Mouse (Mus musculus) ES-CJ7 (cell line): ENCODE results near the gene Exog.

Source experiments
- DNase-seq: peaks from one replicate; pipeline ENCODE4 v3.0.0; 2011; ENCODE audit warnings: low read depth, low spot score

The Exog gene

GRCm38 (mm10) chr9:119457122-119457521 lies 12.4 kb downstream of the Exog start:
- no peak for DNase-seq

DNA sequence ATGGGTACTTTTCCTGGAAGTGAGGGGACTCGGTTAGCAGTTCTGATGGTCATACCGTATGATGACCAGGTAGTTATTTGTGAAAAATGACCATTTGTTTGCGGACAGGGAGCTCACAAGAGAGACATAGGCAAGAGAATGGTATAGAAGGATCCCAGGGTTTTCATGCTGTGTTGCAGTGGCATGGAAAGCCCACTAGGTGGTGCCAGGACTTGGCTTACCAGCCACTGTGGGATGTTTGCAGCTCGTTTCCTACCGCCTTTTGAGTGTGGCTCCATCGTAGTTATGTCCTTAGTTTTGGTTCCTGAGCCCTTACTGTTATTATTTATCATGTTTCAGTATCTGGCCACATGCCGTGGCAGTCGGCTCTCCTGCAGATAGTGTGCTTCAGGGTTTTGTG lies 15.7 kb downstream of the Exog start:
- DNase-seq: peak; percentile 51

- DNase-seq: no peak
These were observed 20.3 kb downstream of the Exog start for GRCm38 (mm10) chr9:119465056-119465455.

- peak; percentile 58 for DNase-seq
These were observed 20.9 kb downstream of the Exog start for GRCm38 (mm10) chr9:119465595-119465994.

DNA sequence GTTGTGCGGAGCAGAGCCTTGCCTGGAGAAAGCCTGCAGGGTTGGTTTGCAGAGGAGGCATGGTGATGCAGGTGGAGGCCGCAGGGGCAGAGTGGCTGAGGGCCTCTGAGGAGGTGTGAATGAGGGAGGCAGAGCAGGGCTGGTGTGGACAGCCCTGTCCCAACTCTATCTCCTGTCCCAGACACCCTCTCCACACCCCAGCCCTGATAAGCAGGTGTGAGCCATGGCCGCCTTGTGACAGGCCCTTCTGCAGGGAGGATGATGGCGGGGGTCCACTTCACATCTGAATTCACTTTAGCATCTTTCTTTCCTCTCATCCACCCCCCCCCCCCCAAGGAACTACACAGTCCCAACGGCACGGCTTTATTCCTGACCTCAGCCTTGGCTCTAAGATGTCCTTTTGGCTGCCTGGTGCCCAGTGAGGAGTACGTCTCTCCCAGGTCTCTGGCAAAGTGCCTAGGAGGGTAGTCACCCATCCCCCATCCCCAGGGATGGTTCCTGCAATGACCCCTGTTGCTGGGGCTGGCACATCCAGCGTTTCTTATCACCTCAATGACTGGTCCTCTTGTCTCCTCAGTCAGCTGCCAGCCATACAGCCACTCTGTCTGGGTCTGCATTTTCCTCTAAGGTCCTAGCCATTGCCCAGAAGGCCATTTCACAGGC lies 25.1 kb downstream of the Exog start:
- no peak for DNase-seq

DNA sequence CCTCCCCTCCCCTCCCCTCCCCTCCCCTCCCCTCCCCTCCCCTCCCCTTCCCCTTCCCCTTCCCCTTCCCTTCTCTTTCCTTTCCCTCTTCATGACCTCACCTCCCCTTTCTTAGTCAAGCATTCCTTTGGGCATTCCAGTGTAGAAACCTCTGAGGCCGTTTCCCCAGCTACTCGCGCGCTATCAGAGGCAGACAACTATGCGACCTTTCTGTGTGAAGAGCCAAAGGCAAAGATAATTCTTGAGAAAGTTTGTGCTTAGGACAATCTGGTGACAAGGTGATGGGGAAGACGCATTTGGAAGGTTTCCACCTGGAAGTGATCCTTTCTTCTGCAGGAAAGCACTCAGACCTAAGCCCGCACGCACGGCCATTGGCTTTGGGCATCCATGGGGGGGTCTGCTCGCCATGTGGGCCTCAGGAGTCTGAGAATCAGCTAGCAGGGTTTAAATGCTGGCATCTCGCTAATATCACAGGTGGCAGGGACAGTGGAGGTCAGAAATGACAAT lies 27.7 kb downstream of the Exog start:
- no peak for DNase-seq

DNA sequence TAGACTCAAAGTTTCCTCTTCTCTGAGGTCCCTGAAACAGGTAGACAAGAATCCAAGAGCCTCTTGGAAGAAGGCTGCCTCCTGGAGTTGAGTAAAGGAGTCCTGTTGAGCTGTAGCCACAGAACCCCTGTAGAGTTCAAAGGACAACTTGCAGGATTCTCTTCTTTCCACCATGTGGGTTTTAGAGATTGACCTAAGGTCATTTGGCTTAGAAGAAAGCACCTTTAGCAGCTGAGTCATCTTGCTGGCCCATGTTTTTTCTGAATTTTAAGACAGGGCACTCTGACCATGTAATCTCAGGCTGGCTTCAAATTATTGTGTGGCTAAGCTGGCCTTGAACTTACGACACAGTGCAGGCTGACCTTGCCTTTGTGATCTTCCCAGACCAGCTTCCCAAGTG lies 28.3 kb downstream of the Exog start:
- DNase-seq: no peak

GRCm38 (mm10) chr9:119473608-119474164 lies 28.9 kb downstream of the Exog start:
- no peak for DNase-seq

- no peak for DNase-seq
These were observed 30.2 kb downstream of the Exog start for GRCm38 (mm10) chr9:119474717-119475611.

DNA sequence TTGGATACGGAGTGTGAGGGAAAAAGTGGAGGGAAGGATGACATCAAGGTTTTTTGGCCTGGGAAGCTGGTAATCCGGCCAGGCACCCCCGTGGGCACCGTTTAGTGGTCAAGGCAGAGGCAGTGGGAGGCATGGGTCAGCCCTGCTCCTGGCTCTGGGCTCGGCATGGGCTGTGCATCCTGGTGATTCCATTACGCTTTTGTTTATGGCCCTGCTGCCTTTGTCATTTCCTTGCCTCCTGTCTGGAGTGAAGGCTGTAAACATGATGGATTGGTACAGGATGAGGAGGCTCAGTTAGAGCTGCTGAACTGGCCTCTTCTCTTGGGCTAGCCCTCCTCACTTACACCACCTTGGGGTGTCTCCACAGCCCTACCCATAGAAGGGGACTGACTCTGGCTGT lies 33.0 kb downstream of the Exog start:
- no peak for DNase-seq

DNA sequence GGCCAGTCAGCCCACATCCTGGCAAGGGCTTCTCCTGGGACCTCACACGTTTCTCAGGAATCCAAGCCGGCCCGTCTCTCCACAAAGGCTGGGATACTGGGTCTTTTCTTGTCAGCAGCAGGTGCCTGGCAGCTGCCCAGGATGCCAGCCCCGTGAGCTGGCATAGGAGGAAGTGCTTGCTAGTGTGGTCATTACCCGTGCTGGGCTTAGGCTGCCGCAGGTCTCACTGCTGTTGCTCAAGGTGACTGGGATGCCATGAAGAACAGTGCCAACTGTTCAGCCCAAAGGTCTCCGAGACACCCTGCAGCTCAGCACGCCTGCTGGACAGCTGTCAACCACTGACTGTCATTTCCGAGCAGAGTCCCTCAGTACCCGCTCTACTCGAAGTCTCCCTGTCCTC lies 33.6 kb downstream of the Exog start:
- DNase-seq: no peak

- DNase-seq: no peak
These were observed 34.6 kb downstream of the Exog start for GRCm38 (mm10) chr9:119479297-119479696.

DNA sequence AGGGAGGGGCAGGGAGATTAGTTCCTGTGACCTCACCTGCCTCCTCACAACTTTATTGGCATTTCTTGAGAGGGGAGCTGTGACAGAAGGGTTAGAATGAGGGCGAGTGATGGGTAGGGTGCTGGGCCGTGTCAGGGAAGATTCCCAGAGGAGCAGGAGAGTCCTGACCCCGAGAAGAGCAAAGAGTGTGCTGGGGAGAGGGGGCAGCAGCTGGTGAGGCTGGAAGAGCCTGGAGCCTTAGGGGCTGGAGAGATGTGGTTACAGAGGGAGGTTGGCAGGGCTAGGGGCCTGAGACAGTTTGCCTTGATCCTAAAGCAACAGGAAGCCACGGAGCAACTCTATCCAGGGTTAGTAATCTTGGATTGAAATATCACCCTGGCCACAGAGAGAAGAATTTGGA lies 36.9 kb downstream of the Exog start:
- no peak for DNase-seq

GRCm38 (mm10) chr9:119483554-119484353 lies 39.0 kb downstream of the Exog start:
- no peak for DNase-seq

DNA sequence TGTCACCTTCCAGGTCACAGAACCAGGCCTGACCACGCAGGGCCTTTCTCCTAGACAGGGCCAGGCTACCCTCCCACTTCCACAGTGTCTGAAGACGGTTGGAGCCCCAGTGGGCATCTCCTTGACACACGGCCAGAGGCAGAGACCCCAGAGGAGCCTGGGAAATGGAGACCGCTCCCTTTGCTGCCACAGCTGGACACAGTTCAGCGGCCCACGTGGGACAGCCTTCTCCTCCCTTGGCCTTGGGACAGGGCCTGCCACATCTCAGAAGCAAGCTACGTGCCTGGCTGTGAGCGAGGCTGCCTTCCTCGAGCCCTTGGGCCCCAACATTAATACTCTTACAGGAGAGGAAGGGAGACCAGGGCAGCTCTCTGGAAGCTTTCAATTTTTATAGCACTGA lies 39.7 kb downstream of the Exog start:
- no peak for DNase-seq

DNA sequence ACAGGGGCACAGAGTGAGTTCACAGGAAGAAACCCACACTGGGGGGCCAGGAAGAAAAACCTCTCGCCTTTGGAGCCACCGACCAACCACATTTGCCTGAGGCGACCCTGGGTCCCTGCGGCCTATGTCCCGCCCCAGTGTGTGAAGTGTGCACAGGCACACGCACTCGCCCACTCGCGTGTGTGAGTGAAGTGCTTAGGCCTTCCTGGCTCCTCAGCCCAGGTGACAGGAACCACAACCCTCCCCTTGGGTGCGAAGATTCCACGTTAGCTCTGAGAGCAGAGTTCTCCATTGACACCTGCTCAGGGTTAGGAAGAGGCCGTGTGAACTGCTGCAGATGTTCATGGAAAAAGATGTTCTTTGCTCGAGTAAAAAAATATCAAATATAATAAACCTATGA lies 40.1 kb downstream of the Exog start:
- no peak for DNase-seq

- DNase-seq: no peak
These were observed 51.6 kb downstream of the Exog start for GRCm38 (mm10) chr9:119496354-119496753.

GRCm38 (mm10) chr9:119496960-119497359 lies 52.2 kb downstream of the Exog start:
- DNase-seq: no peak

- no peak for DNase-seq
These were observed 53.0 kb downstream of the Exog start for GRCm38 (mm10) chr9:119497546-119498246.

DNA sequence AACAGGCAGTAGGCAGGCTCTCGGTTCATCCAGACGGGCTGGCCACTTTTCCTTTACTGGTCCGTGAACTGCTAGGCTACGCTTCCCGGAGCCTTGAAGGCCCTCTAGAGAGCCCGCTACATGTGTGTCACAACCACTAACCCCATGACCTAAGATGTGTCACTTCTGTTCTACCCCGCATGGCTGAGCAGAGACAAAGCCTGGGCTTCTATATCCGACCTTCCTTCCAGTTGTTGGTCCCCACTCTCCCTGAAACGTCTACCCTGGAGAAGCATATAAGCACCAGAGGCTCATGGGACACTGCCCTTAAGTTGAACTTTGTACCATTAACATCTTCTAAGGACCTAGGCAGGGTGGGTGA lies 53.5 kb downstream of the Exog start:
- no peak for DNase-seq

GRCm38 (mm10) chr9:119498885-119499284 lies 54.1 kb downstream of the Exog start:
- DNase-seq: no peak
